Mouse (Mus musculus) cerebellum, adult 8-10 months (tissue): ENCODE data around the gene Chmp1a.
"Not testable (repeated sequence)": the region's sequence is repeated elsewhere in the genome, so short reads cannot be mapped to it uniquely, and the experiment has no call there.

ENCODE experiments used
- DNase-seq: peaks from one replicate; pipeline ENCODE4 v3.0.0; 2022

The Chmp1a gene

GRCm38 (mm10) chr8:123212321-123213117 lies at the start of gene Chmp1a, which contains the start of gene Spata33:
Gene Chmp1a, minus strand, starts transcription at chr8:123212763.
Gene Spata33, plus strand, starts transcription at chr8:123212832.
- DNase-seq = peak; percentile 83

GRCm38 (mm10) chr8:123257593-123257992 lies 45.0 kb upstream of the Chmp1a start:
- DNase-seq = not testable (repeated sequence)

GRCm38 (mm10) chr8:123257114-123257513 lies 44.6 kb upstream of the Chmp1a start:
- no peak for DNase-seq

GRCm38 (mm10) chr8:123255170-123255569 lies 42.6 kb upstream of the Chmp1a start:
- DNase-seq = no peak

GRCm38 (mm10) chr8:123254099-123254885 lies 41.7 kb upstream of the Chmp1a start, which contains the start of the genes Zfp276 and Vps9d1:
Gene Zfp276, plus strand, starts transcription at chr8:123254195.
Gene Vps9d1, minus strand, starts transcription at chr8:123254348.
- peak; percentile 79 for DNase-seq

- DNase-seq = no peak
Measured at GRCm38 (mm10) chr8:123253451-123254098, 41.0 kb upstream of the Chmp1a start.

- no peak for DNase-seq
Measured at GRCm38 (mm10) chr8:123252925-123253324, 40.4 kb upstream of the Chmp1a start.

- no peak for DNase-seq
Measured at GRCm38 (mm10) chr8:123250940-123251339, 38.4 kb upstream of the Chmp1a start.

- DNase-seq = no peak
Measured at GRCm38 (mm10) chr8:123248596-123248995, 36.0 kb upstream of the Chmp1a start.

GRCm38 (mm10) chr8:123247748-123248147 lies 35.2 kb upstream of the Chmp1a start:
- DNase-seq = no peak

- DNase-seq = no peak
Measured at GRCm38 (mm10) chr8:123245543-123245942, 33.0 kb upstream of the Chmp1a start.

- DNase-seq = no peak
Measured at GRCm38 (mm10) chr8:123244382-123244781, 31.8 kb upstream of the Chmp1a start.

- no peak for DNase-seq
Measured at GRCm38 (mm10) chr8:123243053-123243452, 30.5 kb upstream of the Chmp1a start.

GRCm38 (mm10) chr8:123242107-123242923 lies 29.8 kb upstream of the Chmp1a start:
- no peak for DNase-seq

GRCm38 (mm10) chr8:123239398-123239797 lies 26.8 kb upstream of the Chmp1a start:
- DNase-seq = no peak

- peak; percentile 82 for DNase-seq
Measured at GRCm38 (mm10) chr8:123235520-123236497, 23.2 kb upstream of the Chmp1a start, which contains the start of gene Spata2l. Gene Spata2l, minus strand, starts transcription at chr8:123236233.

- peak; percentile 52 for DNase-seq
Measured at GRCm38 (mm10) chr8:123234918-123235519, 22.5 kb upstream of the Chmp1a start.

- no peak for DNase-seq
Measured at GRCm38 (mm10) chr8:123233760-123234159, 21.2 kb upstream of the Chmp1a start.

GRCm38 (mm10) chr8:123233300-123233699 lies 20.7 kb upstream of the Chmp1a start:
- no peak for DNase-seq

- no peak for DNase-seq
Measured at GRCm38 (mm10) chr8:123232553-123232952, 20.0 kb upstream of the Chmp1a start.
